Mouse (Mus musculus) MEL (cell line): Measurements from ENCODE around the gene Fyttd1.

Experiments used
- BHLHE40 ChIP-seq: IDR thresholded peaks from 2 replicates; pipeline ENCODE4 v1.6.1; 2012; ENCODE audit warnings: low read depth, mild to moderate bottlenecking, inconsistent platforms, low read length, improper control_type of control experiment, borderline replicate concordance
- CHD1 ChIP-seq: IDR thresholded peaks from 2 replicates; pipeline ENCODE4 v1.6.1; 2012; ENCODE audit warnings: low read depth, mild to moderate bottlenecking, inconsistent platforms, low read length, improper control_type of control experiment
- CHD2 ChIP-seq: IDR thresholded peaks from 2 replicates; pipeline ENCODE4 v1.6.1; 2011; ENCODE audit warnings: low read length, improper control_type of control experiment
- CTCF ChIP-seq, 3 experiments: IDR thresholded peaks in 2 of 3; conservative IDR thresholded peaks in 1 of 3; 2 replicates each; pipeline ENCODE4 v1.5.1; 2011 to 2012; ENCODE audit warnings: low read length in 3 of 3, low read depth in 2 of 3, mild to moderate bottlenecking in 2 of 3, improper control_type of control experiment in 1 of 3, inconsistent platforms in 1 of 3, mixed read lengths in 1 of 3, moderate library complexity in 1 of 3; ENCODE audit not compliant: control insufficient read depth in 1 of 3, insufficient read depth in 1 of 3, poor library complexity in 1 of 3, severe bottlenecking in 1 of 3
- ETS1 ChIP-seq: IDR thresholded peaks from 2 replicates; pipeline ENCODE4 v1.6.1; 2012; ENCODE audit warnings: low read depth, mild to moderate bottlenecking, inconsistent platforms, low read length, improper control_type of control experiment, moderate library complexity
- HCFC1 ChIP-seq: IDR thresholded peaks from 2 replicates; pipeline ENCODE4 v1.6.1; 2012; ENCODE audit warnings: low read depth, mild to moderate bottlenecking, inconsistent platforms, low read length, improper control_type of control experiment, moderate library complexity
- MYC ChIP-seq: IDR thresholded peaks from 2 replicates; pipeline ENCODE4 v1.6.1; 2011; ENCODE audit warnings: low read depth, mild to moderate bottlenecking, low read length, improper control_type of control experiment, moderate library complexity
- NRF1 ChIP-seq: IDR thresholded peaks from 2 replicates; pipeline ENCODE4 v1.6.1; 2014; ENCODE audit warnings: low read depth, mild to moderate bottlenecking, inconsistent platforms, low read length, improper control_type of control experiment, moderate library complexity; ENCODE audit not compliant: poor library complexity, insufficient read depth, severe bottlenecking
- POLR2A ChIP-seq, 2 experiments: IDR thresholded peaks; 2 replicates each; pipeline ENCODE4 v1.6.1; 2011 to 2012; ENCODE audit warnings: low read length in 2 of 2, mild to moderate bottlenecking in 2 of 2, control low read depth in 1 of 2, improper control_type of control experiment in 1 of 2, low read depth in 1 of 2, moderate library complexity in 1 of 2; ENCODE audit not compliant: control insufficient read depth in 1 of 2, insufficient read depth in 1 of 2, poor library complexity in 1 of 2
- POLR2AphosphoS5 ChIP-seq: IDR thresholded peaks from 2 replicates; pipeline ENCODE4 v1.6.1; 2012; ENCODE audit warnings: low read depth, borderline replicate concordance, mild to moderate bottlenecking, inconsistent platforms, low read length, moderate library complexity, mixed read lengths
- USF1 ChIP-seq: IDR thresholded peaks from 2 replicates; pipeline ENCODE4 v1.6.1; 2014; ENCODE audit warnings: low read depth, mild to moderate bottlenecking, inconsistent platforms, low read length, improper control_type of control experiment, moderate library complexity
- ZKSCAN1 ChIP-seq: IDR thresholded peaks from 2 replicates; pipeline ENCODE4 v1.6.1; 2012; ENCODE audit warnings: low read depth, mild to moderate bottlenecking, inconsistent platforms, low read length, improper control_type of control experiment, moderate library complexity

DNA sequence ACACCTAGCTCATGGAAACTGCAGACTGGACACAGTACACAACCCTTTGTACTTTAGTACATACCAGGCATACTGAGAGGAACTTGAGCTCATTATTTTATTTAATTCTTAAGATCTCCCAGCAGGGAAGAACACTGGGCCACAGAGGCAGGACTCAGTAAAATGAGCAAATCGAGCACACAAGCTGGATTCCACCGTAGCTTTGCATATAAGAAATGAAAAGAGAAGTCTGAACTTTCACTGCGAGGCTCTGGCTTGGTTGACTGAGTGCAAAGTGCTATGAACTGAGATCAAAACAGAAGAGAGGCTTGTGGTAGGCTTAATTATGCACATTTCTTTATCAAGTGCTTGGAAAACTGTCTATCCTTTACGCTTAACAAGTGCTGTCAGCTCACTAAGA is 11.9 kb upstream of the Fyttd1 start:
- TF ChIP-seq ZKSCAN1, result no peak
- TF ChIP-seq CTCF (IDR thresholded peaks at IDR 0.05 in 2 of 3, conservative IDR thresholded peaks at IDR 0.05 in 1 of 3; ENCODE audit: control insufficient read depth in 1 of 3, insufficient read depth in 1 of 3, low read depth in 2 of 3, low read length in 3 of 3, poor library complexity in 1 of 3, severe bottlenecking in 1 of 3), result no peak
- TF ChIP-seq USF1, result no peak
- TF ChIP-seq BHLHE40, result no peak
- TF ChIP-seq POLR2AphosphoS5, result no peak
- TF ChIP-seq MYC, result no peak
- TF ChIP-seq HCFC1, result no peak
- no peak for TF ChIP-seq CHD2
- no peak for TF ChIP-seq CHD1
- TF ChIP-seq ETS1, result no peak
- no peak for TF ChIP-seq NRF1
- TF ChIP-seq POLR2A (IDR thresholded peaks at IDR 0.05; ENCODE audit: control insufficient read depth in 1 of 2, insufficient read depth in 1 of 2, low read depth in 1 of 2, low read length in 2 of 2, poor library complexity in 1 of 2), result no peak
